Mouse (Mus musculus): Measurements from ENCODE around the gene Nps. TPM values are rescaled to one million over a fixed set of nuclear protein-coding genes. Genes with fewer than 3 reads are reported as not detected.

The Nps gene
- polyA plus RNA-seq (2012; fragmentation: generic; extraction: Trizol), result not detected

DNA sequence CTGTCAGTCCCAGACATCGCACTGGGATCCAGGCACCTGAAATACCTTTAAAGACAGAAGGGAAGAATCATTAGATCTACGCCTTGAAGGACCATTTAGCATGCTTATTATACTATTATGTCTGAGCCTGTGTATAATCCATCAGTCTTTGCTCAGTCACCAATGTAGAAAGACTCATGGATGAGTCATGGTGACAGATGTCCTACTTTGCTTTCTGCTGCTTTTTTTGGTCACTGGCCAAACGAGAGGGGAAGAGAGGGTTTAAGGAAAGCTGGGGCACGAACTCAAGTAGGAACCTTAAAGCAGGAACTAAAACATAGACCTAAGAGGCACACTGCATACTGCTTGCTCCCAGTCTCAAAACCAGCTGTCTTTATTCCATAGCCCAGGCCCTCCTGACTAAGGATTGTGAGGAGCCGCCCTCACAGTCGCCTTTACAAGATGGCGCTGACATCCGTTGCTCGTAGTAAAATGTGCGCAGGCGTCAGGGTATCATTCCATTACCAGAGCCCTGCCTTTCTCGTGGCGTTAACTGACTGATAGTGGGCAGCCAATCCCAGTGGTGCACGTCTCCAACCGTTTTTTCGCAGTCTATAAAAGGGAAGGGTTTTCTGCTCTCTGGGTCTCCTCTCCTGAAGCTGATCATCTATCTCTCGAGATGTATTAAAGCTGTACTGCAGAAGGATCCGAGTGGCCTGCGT, at the start of gene Nps:
TSS of gene Nps (plus strand) at position 651 of the 701 bp plus-strand sequence.

Other genes starting within 250 kb of the Nps start
- gene Foxi2, start 151.6 kb downstream of the Nps start, polyA plus RNA-seq (2012; fragmentation: generic; extraction: Trizol), result not detected